Mouse (Mus musculus) ES-Bruce4 (cell line): ENCODE data around the gene Sufu.

Source experiments
- CTCF ChIP-seq: IDR thresholded peaks from one replicate; pipeline ENCODE4 v1.8.1; 2011; ENCODE audit warnings: low read depth, low read length
- EP300 ChIP-seq: IDR thresholded peaks from 2 replicates; pipeline ENCODE4 v1.6.1; 2011; ENCODE audit warnings: low read depth, low read length; ENCODE audit not compliant: insufficient read depth
- POLR2A ChIP-seq: IDR thresholded peaks from one replicate; pipeline ENCODE4 v1.8.1; 2011; ENCODE audit warnings: low read length; ENCODE audit not compliant: insufficient read depth

- TF ChIP-seq EP300 = no peak
- TF ChIP-seq POLR2A = no peak
- no peak for TF ChIP-seq CTCF
These were observed 3.9 kb downstream of the Sufu start for GRCm38 (mm10) chr19:46400558-46400957.
